Mouse (Mus musculus) limb, embryonic 13.5 days (tissue): ENCODE measurements around the gene Fam216a. TPM values are rescaled to one million over a fixed set of nuclear protein-coding genes. Genes with fewer than 3 reads are reported as not detected.

Experiments used
- ATAC-seq: fragments of 200-750 bp; cut with Nextera tagmentation; 2 replicates; pipeline ENCODE4 v1.8.0; 2017; ENCODE audit warnings: low read depth, moderate number of reproducible peaks, moderate TSS enrichment; ENCODE audit not compliant: low FRiP score
- H3K27ac ChIP-seq: fragments of 300-500 bp; sonication (generic); 2 replicates; pipeline ENCODE4 v1.5.1; 2015; ENCODE audit warnings: inconsistent platforms, mild to moderate bottlenecking, moderate library complexity
- H3K27me3 ChIP-seq: fragments of 300-500 bp; sonication (generic); 2 replicates; pipeline ENCODE4 v1.6.1; 2015; ENCODE audit warnings: mild to moderate bottlenecking, inconsistent platforms
- H3K36me3 ChIP-seq: fragments of 300-500 bp; sonication (generic); 2 replicates; pipeline ENCODE4 v1.6.1; 2015; ENCODE audit warnings: inconsistent platforms, mild to moderate bottlenecking, moderate library complexity
- H3K4me1 ChIP-seq: fragments of 300-500 bp; sonication (generic); 2 replicates; pipeline ENCODE4 v1.6.1; 2015; ENCODE audit warnings: inconsistent platforms
- H3K4me2 ChIP-seq: fragments of 300-500 bp; sonication (generic); replicated peaks from 2 replicates; pipeline ENCODE4 v1.6.1; 2015; ENCODE audit warnings: inconsistent platforms, mild to moderate bottlenecking, moderate library complexity
- H3K4me3 ChIP-seq: fragments of 300-500 bp; sonication (generic); 2 replicates; pipeline ENCODE4 v1.5.1; 2015; ENCODE audit warnings: moderate library complexity, mild to moderate bottlenecking, inconsistent platforms
- H3K9ac ChIP-seq: fragments of 300-500 bp; sonication (generic); 2 replicates; pipeline ENCODE4 v1.6.1; 2015; ENCODE audit warnings: mild to moderate bottlenecking, inconsistent platforms
- H3K9me3 ChIP-seq: fragments of 300-500 bp; sonication (generic); 2 replicates; pipeline ENCODE4 v1.6.1; 2016; ENCODE audit warnings: inconsistent platforms
- WGBS: fragments of 180-500 bp; shearing (Covaris S2); methylation state at CpG from one replicate; pipeline ENCODE4 v1.1.7; 2015; 5-methylcytosine and 5-hydroxymethylcytosine counted together
- polyA plus RNA-seq: library from polyadenylated mRNA; unstranded; fragments of >200 nt; fragmentation: Nextera tagmentation; extraction: Ambion mirVana; gene quantifications from 2 replicates; pipeline ENCODE4 v1.2.1, GENCODE M21; 2015

Fam216a gene
- polyA plus RNA-seq, 1 experiment from 2014 or later, result 85.3 TPM

GRCm38 (mm10) chr5:122379374-122380155, 7.4 kb upstream of the Fam216a start:
- 62% methylated on average over 11 of the region's 11 CpGs for WGBS
- peak; percentile 57; the same call in 1 of the 2 replicates for ATAC-seq
- no peaks in the 10 kb centered on the region for H3K4me1 ChIP-seq
- H3K36me3 ChIP-seq, result peaks cover 65% of the 10 kb centered on the region
- H3K27ac ChIP-seq, result no peak overlapping the region
- H3K9me3 ChIP-seq, result no peaks in the 10 kb centered on the region
- H3K9ac ChIP-seq, result no peak overlapping the region
- no peaks in the 10 kb centered on the region for H3K27me3 ChIP-seq
- H3K4me3 ChIP-seq, result no peak overlapping the region
- no peak overlapping the region for H3K4me2 ChIP-seq

GRCm38 (mm10) chr5:122378171-122378570, 6.0 kb upstream of the Fam216a start:
- H3K9me3 ChIP-seq, result no peaks in the 10 kb centered on the region
- H3K36me3 ChIP-seq, result peaks cover 75% of the 10 kb centered on the region
- H3K27ac ChIP-seq, result no peak overlapping the region
- no peak for ATAC-seq
- H3K9ac ChIP-seq, result no peak overlapping the region
- H3K4me3 ChIP-seq, result no peak overlapping the region
- H3K27me3 ChIP-seq, result no peaks in the 10 kb centered on the region
- H3K4me2 ChIP-seq, result no peak overlapping the region
- H3K4me1 ChIP-seq, result peaks cover 8% of the 10 kb centered on the region
- WGBS, result 96% methylated on average over 12 of the region's 12 CpGs

- Histone ChIP-seq H3K36me3 (peaks cover 68% of the 10 kb centered on the region), H3K9me3 (no peaks in the 10 kb centered on the region), H3K4me3 (no peak overlapping the region), H3K27me3 (no peaks in the 10 kb centered on the region), H3K4me1 (peaks cover 12% of the 10 kb centered on the region), H3K9ac (no peak overlapping the region), H3K27ac (no peak overlapping the region), H3K4me2 (no peak overlapping the region)
- WGBS, result 93% methylated on average over 4 of the region's 4 CpGs
- ATAC-seq, result no peak
These were observed 5.1 kb upstream of the Fam216a start for GRCm38 (mm10) chr5:122377101-122377833.

GRCm38 (mm10) chr5:122372878-122373277, 714 bp upstream of the Fam216a start:
- Histone ChIP-seq H3K4me2 (peak overlapping the region; percentile 75), H3K9me3 (no peaks in the 10 kb centered on the region), H3K9ac (peak overlapping the region; percentile 80), H3K27ac (peak overlapping the region; percentile 74; the same call in 1 of the 2 replicates), H3K27me3 (no peaks in the 10 kb centered on the region), H3K36me3 (peaks cover 47% of the 10 kb centered on the region), H3K4me1 (peaks cover 21% of the 10 kb centered on the region), H3K4me3 (peak overlapping the region; percentile 79)
- ATAC-seq, result no peak
- 9% methylated on average over 5 of the region's 5 CpGs for WGBS

GRCm38 (mm10) chr5:122371591-122372191, 473 bp downstream of the Fam216a start, which contains the start of gene Gpn3:
Gene Gpn3, plus strand, starts transcription at chr5:122371876.
- Histone ChIP-seq H3K9me3 (no peaks in the 10 kb centered on the region), H3K4me3 (peak within 1 kb of the TSS; percentile 79), H3K4me1 (peaks cover 21% of the 10 kb centered on the region), H3K4me2 (peak within 1 kb of the TSS; percentile 75), H3K36me3 (peaks cover 52% of the 10 kb centered on the region), H3K27me3 (no peaks in the 10 kb centered on the region), H3K27ac (peak within 1 kb of the TSS; percentile 95), H3K9ac (peak within 1 kb of the TSS; percentile 86)
- under 1% methylated on average over 37 of the region's 46 CpGs for WGBS
- peak; percentile 83 for ATAC-seq

GRCm38 (mm10) chr5:122354492-122355067, 17.6 kb downstream of the Fam216a start:
- peak; percentile 70 for ATAC-seq
- Histone ChIP-seq H3K36me3 (peaks cover 18% of the 10 kb centered on the region; the same call in 1 of the 2 replicates), H3K9me3 (no peaks in the 10 kb centered on the region), H3K4me2 (peak overlapping the region; percentile 82), H3K27ac (peak overlapping the region; percentile 44; the same call in 1 of the 2 replicates), H3K9ac (peak overlapping the region; percentile 92), H3K4me1 (peaks cover 12% of the 10 kb centered on the region), H3K4me3 (peak overlapping the region; percentile 98), H3K27me3 (no peaks in the 10 kb centered on the region)
- 0% methylated on average over 54 of the region's 57 CpGs for WGBS

GRCm38 (mm10) chr5:122353807-122354491, 18.2 kb downstream of the Fam216a start, which contains the start of the genes Rad9b and Vps29:
Gene Rad9b, minus strand, starts transcription at chr5:122354233.
Gene Vps29, plus strand, starts transcription at chr5:122354369.
- peak within 1 kb of the TSS; percentile 92 for H3K9ac ChIP-seq
- peaks cover 12% of the 10 kb centered on the region for H3K4me1 ChIP-seq
- H3K27me3 ChIP-seq, result no peaks in the 10 kb centered on the region
- peak within 1 kb of the TSS; percentile 82 for H3K4me2 ChIP-seq
- peak within 1 kb of the TSS; percentile 98 for H3K4me3 ChIP-seq
- peak within 1 kb of the TSS; percentile 55; the same call in 1 of the 2 replicates for H3K27ac ChIP-seq
- peak; percentile 92 for ATAC-seq
- whole genome bisulfite sequencing, result under 1% methylated on average over 51 of the region's 51 CpGs
- H3K9me3 ChIP-seq, result no peaks in the 10 kb centered on the region
- peaks cover 15% of the 10 kb centered on the region; the same call in 1 of the 2 replicates for H3K36me3 ChIP-seq

GRCm38 (mm10) chr5:122345777-122346176, 26.4 kb downstream of the Fam216a start:
- 75% methylated on average over 4 of the region's 4 CpGs for WGBS
- H3K27me3 ChIP-seq, result peaks cover 7% of the 10 kb centered on the region
- H3K36me3 ChIP-seq, result no peaks in the 10 kb centered on the region
- H3K4me1 ChIP-seq, result no peaks in the 10 kb centered on the region
- no peaks in the 10 kb centered on the region for H3K9me3 ChIP-seq
- H3K27ac ChIP-seq, result no peak overlapping the region
- H3K4me2 ChIP-seq, result no peak overlapping the region
- H3K4me3 ChIP-seq, result no peak overlapping the region
- no peak overlapping the region for H3K9ac ChIP-seq
- ATAC-seq, result no peak

- no peak for ATAC-seq
- Histone ChIP-seq H3K9ac (no peak overlapping the region), H3K27me3 (peaks cover 7% of the 10 kb centered on the region), H3K36me3 (no peaks in the 10 kb centered on the region), H3K4me2 (no peak overlapping the region), H3K27ac (no peak overlapping the region), H3K9me3 (no peaks in the 10 kb centered on the region), H3K4me1 (no peaks in the 10 kb centered on the region), H3K4me3 (no peak overlapping the region)
- WGBS, result 8% methylated on average over 5 of the region's 5 CpGs
These were observed 27.9 kb downstream of the Fam216a start for GRCm38 (mm10) chr5:122344260-122344659.

- H3K4me1 ChIP-seq, result no peaks in the 10 kb centered on the region
- H3K4me2 ChIP-seq, result no peak overlapping the region
- no peak overlapping the region for H3K27ac ChIP-seq
- peaks cover 7% of the 10 kb centered on the region for H3K27me3 ChIP-seq
- H3K9ac ChIP-seq, result no peak overlapping the region
- WGBS, result 49% methylated on average over 7 of the region's 7 CpGs
- H3K36me3 ChIP-seq, result no peaks in the 10 kb centered on the region
- no peak for ATAC-seq
- no peak overlapping the region for H3K4me3 ChIP-seq
- H3K9me3 ChIP-seq, result no peaks in the 10 kb centered on the region
These were observed 28.4 kb downstream of the Fam216a start for GRCm38 (mm10) chr5:122343768-122344167.

GRCm38 (mm10) chr5:122342874-122343273, 29.3 kb downstream of the Fam216a start:
- Histone ChIP-seq H3K4me2 (no peak overlapping the region), H3K27me3 (peaks cover 7% of the 10 kb centered on the region), H3K4me3 (no peak overlapping the region), H3K4me1 (no peaks in the 10 kb centered on the region), H3K36me3 (no peaks in the 10 kb centered on the region), H3K27ac (no peak overlapping the region), H3K9ac (no peak overlapping the region), H3K9me3 (no peaks in the 10 kb centered on the region)
- 88% methylated on average over 1 of the region's 1 CpGs for WGBS
- no peak for ATAC-seq
